Mouse (Mus musculus): ENCODE measurements around the gene Grip1.

Gene Grip1

GRCm38 (mm10) chr10:119541655-119542054, 88.0 kb downstream of the Grip1 start:
- ChIA-PET POLR2A (interaction anchor here in 1 of 4 experiments (1.1 kb wide), 2 partner anchors 8 to 20 kb away, joined by 3 to 6 read pairs; no protein-coding TSS in a partner anchor), CTCF (no interaction called here)

GRCm38 (mm10) chr10:119543771-119544170, 90.1 kb downstream of the Grip1 start:
- POLR2A ChIA-PET, result no interaction called here

GRCm38 (mm10) chr10:119544743-119545142, 91.1 kb downstream of the Grip1 start:
- CTCF ChIA-PET, result no interaction called here
- POLR2A ChIA-PET, result interaction anchor here in 1 of 4 experiments (0.6 kb wide), 1 partner anchor 88 kb away, joined by 3 read pairs; no protein-coding TSS in a partner anchor

More at GRCm38 (mm10) chr10:119543771-119544170, 90.1 kb downstream of the Grip1 start:
- CTCF ChIA-PET, result no interaction called here

GRCm38 (mm10) chr10:119547875-119548274, 94.2 kb downstream of the Grip1 start:
- CTCF ChIA-PET, result no interaction called here
- POLR2A ChIA-PET, result no interaction called here

GRCm38 (mm10) chr10:119548774-119549173, 95.1 kb downstream of the Grip1 start:
- CTCF ChIA-PET, result no interaction called here
- POLR2A ChIA-PET, result no interaction called here

- CTCF ChIA-PET, result no interaction called here
- POLR2A ChIA-PET, result no interaction called here
These were observed 97.0 kb downstream of the Grip1 start for GRCm38 (mm10) chr10:119550630-119551029.

- CTCF ChIA-PET, result no interaction called here
- POLR2A ChIA-PET, result no interaction called here
These were observed 102.7 kb downstream of the Grip1 start for GRCm38 (mm10) chr10:119556346-119556745.

GRCm38 (mm10) chr10:119558432-119558831, 104.8 kb downstream of the Grip1 start:
- ChIA-PET POLR2A (no interaction called here), CTCF (no interaction called here)

GRCm38 (mm10) chr10:119564862-119565261, 111.2 kb downstream of the Grip1 start:
- POLR2A ChIA-PET, result no interaction called here
- CTCF ChIA-PET, result no interaction called here

- ChIA-PET POLR2A (no interaction called here), CTCF (no interaction called here)
These were observed 119.5 kb downstream of the Grip1 start for GRCm38 (mm10) chr10:119573134-119573533.

- ChIA-PET POLR2A (no interaction called here), CTCF (no interaction called here)
These were observed 122.2 kb downstream of the Grip1 start for GRCm38 (mm10) chr10:119575780-119576179.

GRCm38 (mm10) chr10:119580024-119580423, 126.4 kb downstream of the Grip1 start:
- ChIA-PET CTCF (no interaction called here), POLR2A (no interaction called here)

GRCm38 (mm10) chr10:119584666-119585065, 131.0 kb downstream of the Grip1 start:
- POLR2A ChIA-PET, result no interaction called here

GRCm38 (mm10) chr10:119586976-119587375, 133.3 kb downstream of the Grip1 start:
- POLR2A ChIA-PET, result no interaction called here
- CTCF ChIA-PET, result no interaction called here

More at GRCm38 (mm10) chr10:119584666-119585065, 131.0 kb downstream of the Grip1 start:
- CTCF ChIA-PET, result interaction anchor here in 1 of 4 experiments (0.6 kb wide), 1 partner anchor 26 kb away, joined by 4 read pairs; no protein-coding TSS in a partner anchor

- ChIA-PET CTCF (no interaction called here), POLR2A (no interaction called here)
These were observed 143.2 kb downstream of the Grip1 start for GRCm38 (mm10) chr10:119596822-119597221.

GRCm38 (mm10) chr10:119607501-119607900, 153.9 kb downstream of the Grip1 start:
- ChIA-PET POLR2A (no interaction called here), CTCF (no interaction called here)

GRCm38 (mm10) chr10:119608998-119609397, 155.4 kb downstream of the Grip1 start:
- ChIA-PET POLR2A (no interaction called here), CTCF (no interaction called here)

- CTCF ChIA-PET, result interaction anchor here (0.5 to 1.4 kb wide), 9 partner anchors 9 to 530 kb away, joined by 3 to 7 read pairs (median 4); no protein-coding TSS in a partner anchor
- POLR2A ChIA-PET, result interaction anchor here in 1 of 4 experiments (0.9 kb wide), 1 partner anchor 15 kb away, joined by 3 read pairs; no protein-coding TSS in a partner anchor
These were observed 156.8 kb downstream of the Grip1 start for GRCm38 (mm10) chr10:119610279-119610895.

- ChIA-PET POLR2A (no interaction called here), CTCF (interaction anchor here in 1 of 4 experiments (0.6 kb wide), 1 partner anchor 85 kb away, joined by 4 read pairs; no protein-coding TSS in a partner anchor)
These were observed 158.4 kb downstream of the Grip1 start for GRCm38 (mm10) chr10:119612034-119612433.

- ChIA-PET POLR2A (no interaction called here), CTCF (no interaction called here)
These were observed 161.1 kb downstream of the Grip1 start for GRCm38 (mm10) chr10:119614726-119615125.

- CTCF ChIA-PET, result no interaction called here
- POLR2A ChIA-PET, result no interaction called here
These were observed 161.7 kb downstream of the Grip1 start for GRCm38 (mm10) chr10:119615240-119615885.
